Mouse (Mus musculus) embryonic fibroblast, embryonic 13.5 days (primary cell): ENCODE measurements at regions not wholly inside any gene's neighbourhood (a gene's known extent, or its start where the extent isn't known, plus 50 kb on each side); places are given as distances from the start of the nearest gene placed in this dataset.

Experiments
- CTCF ChIP-seq: IDR thresholded peaks from 2 replicates; pipeline ENCODE4 v1.5.1; 2011; ENCODE audit warnings: mild to moderate bottlenecking, control low read depth, low read length, moderate library complexity, borderline replicate concordance; ENCODE audit not compliant: insufficient read depth
- POLR2A ChIP-seq: IDR thresholded peaks from 2 replicates; pipeline ENCODE4 v1.6.1; 2011; ENCODE audit warnings: low read depth, mild to moderate bottlenecking, control low read depth, low read length, moderate library complexity

GRCm38 (mm10) chr13:107893581-107894183 lies 150.6 kb upstream of the Smim15 start:
- no peak for TF ChIP-seq CTCF
- TF ChIP-seq POLR2A: no peak
